Mouse (Mus musculus) olfactory bulb, adult 2 months (tissue): ENCODE results near the gene Apba1. TPM values are rescaled to one million over a fixed set of nuclear protein-coding genes. Genes with fewer than 3 reads are reported as not detected.

Experiments
- H3K27ac ChIP-seq: fragments of 200-500 bp; 2 replicates; pipeline ENCODE4 v1.5.1; 2012; ENCODE audit warnings: low read depth, low read length; ENCODE audit not compliant: insufficient read depth
- H3K4me1 ChIP-seq: fragments of 200-500 bp; 2 replicates; pipeline ENCODE4 v1.6.1; 2012; ENCODE audit warnings: low read length; ENCODE audit not compliant: control insufficient read depth, insufficient read depth
- H3K4me3 ChIP-seq: fragments of 200-500 bp; 2 replicates; pipeline ENCODE4 v1.5.1; 2012; ENCODE audit warnings: mild to moderate bottlenecking, low read depth, low read length, moderate library complexity; ENCODE audit not compliant: insufficient read depth
- CTCF ChIP-seq: fragments of 200-500 bp; IDR thresholded peaks from 2 replicates; pipeline ENCODE4 v1.5.1; 2012; ENCODE audit warnings: low read depth, mild to moderate bottlenecking, low read length, moderate library complexity; ENCODE audit not compliant: insufficient read depth
- POLR2A ChIP-seq: fragments of 200-500 bp; IDR thresholded peaks from 2 replicates; pipeline ENCODE4 v1.6.1; 2012; ENCODE audit warnings: mild to moderate bottlenecking, low read depth, low read length, moderate library complexity; ENCODE audit not compliant: insufficient read depth
- WGBS: fragments of 180-500 bp; shearing (Covaris S2); methylation state at CpG from one replicate; pipeline ENCODE4 v1.1.7; 2018; 5-methylcytosine and 5-hydroxymethylcytosine counted together
- polyA plus RNA-seq: library from polyadenylated mRNA; stranded (reverse); fragments of >200 nt; gene quantifications from 2 replicates; pipeline ENCODE4 v1.2.4, GENCODE M21; 2012; ENCODE audit warnings: low replicate concordance; ENCODE audit not compliant: missing spikeins, insufficient read depth, insufficient read length

Gene Apba1
- polyA plus RNA-seq, 1 experiment: 45.8 TPM

- TF ChIP-seq POLR2A: no peak
- Histone ChIP-seq H3K27ac (no peak overlapping the region), H3K4me1 (peaks cover 8% of the 10 kb centered on the region), H3K4me3 (no peak overlapping the region)
- 35% methylated on average over 12 of the region's 12 CpGs for whole genome bisulfite sequencing
Observed at GRCm38 (mm10) chr19:23948301-23949000, 189.8 kb downstream of the Apba1 start.

- peaks cover 7% of the 10 kb centered on the region for H3K4me1 ChIP-seq
- H3K4me3 ChIP-seq: no peak overlapping the region
- 97% methylated on average over 8 of the region's 8 CpGs for WGBS
- H3K27ac ChIP-seq: no peak overlapping the region
- TF ChIP-seq POLR2A: no peak
- TF ChIP-seq CTCF: no peak
Observed at GRCm38 (mm10) chr19:23955461-23955860, 196.8 kb downstream of the Apba1 start.

GRCm38 (mm10) chr19:23956299-23956975 lies 197.8 kb downstream of the Apba1 start:
- WGBS: 78% methylated on average over 17 of the region's 17 CpGs
- no peak overlapping the region for H3K4me3 ChIP-seq
- no peak overlapping the region for H3K27ac ChIP-seq
- TF ChIP-seq CTCF (no peak), POLR2A (no peak)
- peaks cover 7% of the 10 kb centered on the region for H3K4me1 ChIP-seq

- peaks cover 7% of the 10 kb centered on the region for H3K4me1 ChIP-seq
- no peak overlapping the region for H3K4me3 ChIP-seq
- TF ChIP-seq CTCF (no peak), POLR2A (no peak)
- H3K27ac ChIP-seq: no peak overlapping the region
- WGBS: 81% methylated on average over 7 of the region's 7 CpGs
Observed at GRCm38 (mm10) chr19:23957563-23957962, 198.9 kb downstream of the Apba1 start.

GRCm38 (mm10) chr19:23958925-23959324 lies 200.2 kb downstream of the Apba1 start:
- Histone ChIP-seq H3K4me3 (no peak overlapping the region), H3K4me1 (peaks cover 7% of the 10 kb centered on the region), H3K27ac (no peak overlapping the region)
- TF ChIP-seq POLR2A (no peak), CTCF (no peak)
- 35% methylated on average over 6 of the region's 6 CpGs for WGBS

- Histone ChIP-seq H3K4me3 (no peak overlapping the region), H3K4me1 (peaks cover 13% of the 10 kb centered on the region), H3K27ac (no peak overlapping the region)
- 55% methylated on average over 7 of the region's 7 CpGs for WGBS
- TF ChIP-seq POLR2A: no peak
- no peak for TF ChIP-seq CTCF
Observed at GRCm38 (mm10) chr19:23959870-23960269, 201.2 kb downstream of the Apba1 start.

- peaks cover 13% of the 10 kb centered on the region for H3K4me1 ChIP-seq
- TF ChIP-seq POLR2A: no peak
- no peak for TF ChIP-seq CTCF
- WGBS: 65% methylated on average over 3 of the region's 3 CpGs
- no peak overlapping the region for H3K4me3 ChIP-seq
- H3K27ac ChIP-seq: no peak overlapping the region
Observed at GRCm38 (mm10) chr19:23960275-23960674, 201.6 kb downstream of the Apba1 start.

- Histone ChIP-seq H3K4me1 (peaks cover 13% of the 10 kb centered on the region), H3K4me3 (no peak overlapping the region), H3K27ac (no peak overlapping the region)
- WGBS: 68% methylated on average over 6 of the region's 6 CpGs
- no peak for TF ChIP-seq CTCF
- TF ChIP-seq POLR2A: no peak
Observed at GRCm38 (mm10) chr19:23960831-23961447, 202.3 kb downstream of the Apba1 start.

- TF ChIP-seq CTCF (peak; percentile 97), POLR2A (no peak)
- WGBS: 3% methylated on average over 8 of the region's 8 CpGs
Observed at GRCm38 (mm10) chr19:23961516-23961915, 202.8 kb downstream of the Apba1 start.

More at GRCm38 (mm10) chr19:23961516-23961915, 202.8 kb downstream of the Apba1 start:
- Histone ChIP-seq H3K4me3 (no peak overlapping the region), H3K27ac (no peak overlapping the region), H3K4me1 (peaks cover 13% of the 10 kb centered on the region)
